Mouse (Mus musculus): ENCODE results near the gene Adamts16. TPM values are rescaled to one million over a fixed set of nuclear protein-coding genes. Genes with fewer than 3 reads are reported as not detected.

Adamts16 gene
- polyA plus RNA-seq, 1 experiment from 2014 or later, result 0.73 TPM

GRCm38 (mm10) chr13:70823757-70824156 lies 17.9 kb downstream of the Adamts16 start:
- 69% methylated on average over 8 of the region's 8 CpGs for WGBS

GRCm38 (mm10) chr13:70818982-70819381 lies 22.6 kb downstream of the Adamts16 start:
- no peak overlapping the region for H3K4me3 ChIP-seq (ENCODE audit: low read depth, low read length)
- no peak overlapping the region for H3K9ac ChIP-seq (ENCODE audit: low read length)
- DNase-seq (ENCODE audit: low spot score) (no peak), ATAC-seq (ENCODE audit: insufficient number of reproducible peaks, low FRiP score, low TSS enrichment, low read depth) (no peak)
- no peaks in the 10 kb centered on the region for H3K27me3 ChIP-seq (ENCODE audit: control insufficient read depth, insufficient read depth, low read length)
- no peaks in the 10 kb centered on the region for H3K36me3 ChIP-seq (ENCODE audit: control insufficient read depth, insufficient read depth, low read length)
- WGBS, result 82% methylated on average over 5 of the region's 5 CpGs
- no peak overlapping the region for H3K4me2 ChIP-seq (ENCODE audit: low read depth, severe bottlenecking)
- no peak overlapping the region for H3K27ac ChIP-seq (replicated peaks; ENCODE audit: low read depth, low read length)
- no peaks in the 10 kb centered on the region for H3K9me3 ChIP-seq (ENCODE audit: control insufficient read depth, low read length)
- no peaks in the 10 kb centered on the region for H3K4me1 ChIP-seq (ENCODE audit: control insufficient read depth, insufficient read depth, low read length)

More at GRCm38 (mm10) chr13:70823757-70824156, 17.9 kb downstream of the Adamts16 start:
- H3K27ac ChIP-seq (replicated peaks; ENCODE audit: low read depth, low read length), result no peak overlapping the region
- no peak overlapping the region for H3K4me3 ChIP-seq (ENCODE audit: low read depth, low read length)
- no peaks in the 10 kb centered on the region for H3K27me3 ChIP-seq (ENCODE audit: control insufficient read depth, insufficient read depth, low read length)
- H3K9me3 ChIP-seq (ENCODE audit: control insufficient read depth, low read length), result no peaks in the 10 kb centered on the region
- H3K4me1 ChIP-seq (ENCODE audit: control insufficient read depth, insufficient read depth, low read length), result no peaks in the 10 kb centered on the region
- no peaks in the 10 kb centered on the region for H3K36me3 ChIP-seq (ENCODE audit: control insufficient read depth, insufficient read depth, low read length)
- DNase-seq (ENCODE audit: low spot score) (no peak), ATAC-seq (ENCODE audit: insufficient number of reproducible peaks, low FRiP score, low TSS enrichment, low read depth) (0 out of 2 replicates have a peak, but pooled peaks have one; percentile 68)
- no peak overlapping the region for H3K9ac ChIP-seq (ENCODE audit: low read length)
- no peak overlapping the region for H3K4me2 ChIP-seq (ENCODE audit: low read depth, severe bottlenecking)

GRCm38 (mm10) chr13:70814423-70814822 lies 27.2 kb downstream of the Adamts16 start:
- no peaks in the 10 kb centered on the region for H3K4me1 ChIP-seq (ENCODE audit: control insufficient read depth, insufficient read depth, low read length)
- no peaks in the 10 kb centered on the region for H3K36me3 ChIP-seq (ENCODE audit: control insufficient read depth, insufficient read depth, low read length)
- H3K4me3 ChIP-seq (ENCODE audit: low read depth, low read length), result no peak overlapping the region
- 57% methylated on average over 3 of the region's 3 CpGs for WGBS
- DNase-seq (ENCODE audit: low spot score) (no peak), ATAC-seq (ENCODE audit: insufficient number of reproducible peaks, low FRiP score, low TSS enrichment, low read depth) (no peak)
- no peak overlapping the region for H3K9ac ChIP-seq (ENCODE audit: low read length)
- H3K27ac ChIP-seq (replicated peaks; ENCODE audit: low read depth, low read length), result no peak overlapping the region
- no peaks in the 10 kb centered on the region for H3K9me3 ChIP-seq (ENCODE audit: control insufficient read depth, low read length)
- no peak overlapping the region for H3K4me2 ChIP-seq (ENCODE audit: low read depth, severe bottlenecking)
- H3K27me3 ChIP-seq (ENCODE audit: control insufficient read depth, insufficient read depth, low read length), result no peaks in the 10 kb centered on the region

- no peak for DNase-seq (ENCODE audit: low spot score)
- Histone ChIP-seq H3K4me1 (ENCODE audit: control insufficient read depth, insufficient read depth, low read length) (no peaks in the 10 kb centered on the region), H3K9ac (ENCODE audit: low read length) (no peak overlapping the region), H3K4me3 (ENCODE audit: low read depth, low read length) (no peak overlapping the region), H3K27me3 (ENCODE audit: control insufficient read depth, insufficient read depth, low read length) (no peaks in the 10 kb centered on the region), H3K27ac (replicated peaks; ENCODE audit: low read depth, low read length) (no peak overlapping the region), H3K36me3 (ENCODE audit: control insufficient read depth, insufficient read depth, low read length) (no peaks in the 10 kb centered on the region), H3K9me3 (ENCODE audit: control insufficient read depth, low read length) (no peaks in the 10 kb centered on the region), H3K4me2 (ENCODE audit: low read depth, severe bottlenecking) (no peak overlapping the region)
- ATAC-seq (ENCODE audit: insufficient number of reproducible peaks, low FRiP score, low TSS enrichment, low read depth), result no peak
- 91% methylated on average over 3 of the region's 3 CpGs for WGBS
Observed at GRCm38 (mm10) chr13:70805506-70805905, 36.1 kb downstream of the Adamts16 start.

GRCm38 (mm10) chr13:70802849-70803248 lies 38.8 kb downstream of the Adamts16 start:
- DNase-seq (ENCODE audit: low spot score) (no peak), ATAC-seq (ENCODE audit: insufficient number of reproducible peaks, low FRiP score, low TSS enrichment, low read depth) (no peak)
- no peaks in the 10 kb centered on the region for H3K27me3 ChIP-seq (ENCODE audit: control insufficient read depth, insufficient read depth, low read length)
- H3K27ac ChIP-seq (replicated peaks; ENCODE audit: low read depth, low read length), result no peak overlapping the region
- H3K4me3 ChIP-seq (ENCODE audit: low read depth, low read length), result no peak overlapping the region
- H3K36me3 ChIP-seq (ENCODE audit: control insufficient read depth, insufficient read depth, low read length), result no peaks in the 10 kb centered on the region
- no peaks in the 10 kb centered on the region for H3K4me1 ChIP-seq (ENCODE audit: control insufficient read depth, insufficient read depth, low read length)
- H3K9me3 ChIP-seq (ENCODE audit: control insufficient read depth, low read length), result no peaks in the 10 kb centered on the region
- H3K9ac ChIP-seq (ENCODE audit: low read length), result no peak overlapping the region
- no peak overlapping the region for H3K4me2 ChIP-seq (ENCODE audit: low read depth, severe bottlenecking)
- WGBS, result 88% methylated on average over 1 of the region's 1 CpGs

GRCm38 (mm10) chr13:70799322-70799721 lies 42.3 kb downstream of the Adamts16 start:
- DNase-seq (ENCODE audit: low spot score), result no peak
- H3K36me3 ChIP-seq (ENCODE audit: control insufficient read depth, insufficient read depth, low read length), result no peaks in the 10 kb centered on the region
- WGBS, result 74% methylated on average over 3 of the region's 3 CpGs
- no peaks in the 10 kb centered on the region for H3K4me1 ChIP-seq (ENCODE audit: control insufficient read depth, insufficient read depth, low read length)
- no peaks in the 10 kb centered on the region for H3K9me3 ChIP-seq (ENCODE audit: control insufficient read depth, low read length)
- no peak overlapping the region for H3K4me2 ChIP-seq (ENCODE audit: low read depth, severe bottlenecking)
- H3K4me3 ChIP-seq (ENCODE audit: low read depth, low read length), result no peak overlapping the region
- H3K27me3 ChIP-seq (ENCODE audit: control insufficient read depth, insufficient read depth, low read length), result no peaks in the 10 kb centered on the region
- H3K9ac ChIP-seq (ENCODE audit: low read length), result no peak overlapping the region
- no peak overlapping the region for H3K27ac ChIP-seq (replicated peaks; ENCODE audit: low read depth, low read length)
- ATAC-seq (ENCODE audit: insufficient number of reproducible peaks, low FRiP score, low TSS enrichment, low read depth), result no peak

GRCm38 (mm10) chr13:70798396-70798795 lies 43.2 kb downstream of the Adamts16 start:
- H3K9ac ChIP-seq (ENCODE audit: low read length), result no peak overlapping the region
- WGBS, result 68% methylated on average over 5 of the region's 5 CpGs
- ATAC-seq (ENCODE audit: insufficient number of reproducible peaks, low FRiP score, low TSS enrichment, low read depth), result no peak

GRCm38 (mm10) chr13:70794074-70794572 lies 47.5 kb downstream of the Adamts16 start:
- no peak overlapping the region for H3K4me2 ChIP-seq (ENCODE audit: low read depth, severe bottlenecking)
- no peak overlapping the region for H3K4me3 ChIP-seq (ENCODE audit: low read depth, low read length)
- no peak overlapping the region for H3K9ac ChIP-seq (ENCODE audit: low read length)
- no peak for DNase-seq (ENCODE audit: low spot score)
- no peak overlapping the region for H3K27ac ChIP-seq (replicated peaks; ENCODE audit: low read depth, low read length)
- no peaks in the 10 kb centered on the region for H3K27me3 ChIP-seq (ENCODE audit: control insufficient read depth, insufficient read depth, low read length)
- H3K4me1 ChIP-seq (ENCODE audit: control insufficient read depth, insufficient read depth, low read length), result no peaks in the 10 kb centered on the region
- WGBS, result 60% methylated on average over 8 of the region's 8 CpGs
- no peaks in the 10 kb centered on the region for H3K9me3 ChIP-seq (ENCODE audit: control insufficient read depth, low read length)
- no peak for ATAC-seq (ENCODE audit: insufficient number of reproducible peaks, low FRiP score, low TSS enrichment, low read depth)
- H3K36me3 ChIP-seq (ENCODE audit: control insufficient read depth, insufficient read depth, low read length), result no peaks in the 10 kb centered on the region

More at GRCm38 (mm10) chr13:70798396-70798795, 43.2 kb downstream of the Adamts16 start:
- Histone ChIP-seq H3K27ac (replicated peaks; ENCODE audit: low read depth, low read length) (no peak overlapping the region), H3K9me3 (ENCODE audit: control insufficient read depth, low read length) (no peaks in the 10 kb centered on the region), H3K27me3 (ENCODE audit: control insufficient read depth, insufficient read depth, low read length) (no peaks in the 10 kb centered on the region), H3K4me2 (ENCODE audit: low read depth, severe bottlenecking) (no peak overlapping the region), H3K36me3 (ENCODE audit: control insufficient read depth, insufficient read depth, low read length) (no peaks in the 10 kb centered on the region), H3K4me1 (ENCODE audit: control insufficient read depth, insufficient read depth, low read length) (no peaks in the 10 kb centered on the region), H3K4me3 (ENCODE audit: low read depth, low read length) (no peak overlapping the region)
- no peak for DNase-seq (ENCODE audit: low spot score)

- H3K9me3 ChIP-seq (ENCODE audit: control insufficient read depth, low read length), result no peaks in the 10 kb centered on the region
- no peak overlapping the region for H3K4me3 ChIP-seq (ENCODE audit: low read depth, low read length)
- H3K27me3 ChIP-seq (ENCODE audit: control insufficient read depth, insufficient read depth, low read length), result no peaks in the 10 kb centered on the region
- WGBS, result 81% methylated on average over 4 of the region's 4 CpGs
- ATAC-seq (ENCODE audit: insufficient number of reproducible peaks, low FRiP score, low TSS enrichment, low read depth) (no peak), DNase-seq (ENCODE audit: low spot score) (no peak)
- no peaks in the 10 kb centered on the region for H3K4me1 ChIP-seq (ENCODE audit: control insufficient read depth, insufficient read depth, low read length)
- no peak overlapping the region for H3K27ac ChIP-seq (replicated peaks; ENCODE audit: low read depth, low read length)
- no peak overlapping the region for H3K9ac ChIP-seq (ENCODE audit: low read length)
- no peaks in the 10 kb centered on the region for H3K36me3 ChIP-seq (ENCODE audit: control insufficient read depth, insufficient read depth, low read length)
- no peak overlapping the region for H3K4me2 ChIP-seq (ENCODE audit: low read depth, severe bottlenecking)
Observed at GRCm38 (mm10) chr13:70793660-70794059, 48.0 kb downstream of the Adamts16 start.
